Mouse (Mus musculus) liver, embryonic 11.5 days (tissue): ENCODE data around the gene Gpm6a. TPM values are rescaled to one million over a fixed set of nuclear protein-coding genes. Genes with fewer than 3 reads are reported as not detected.

Experiments
- ATAC-seq: fragments of 200-750 bp; cut with Nextera tagmentation; replicated peaks from 2 replicates; pipeline ENCODE4 v1.8.0; 2017; ENCODE audit warnings: moderate number of reproducible peaks, mild to moderate bottlenecking, moderate TSS enrichment, moderate library complexity; ENCODE audit not compliant: low FRiP score
- DNase-seq: peaks from one replicate; pipeline ENCODE4 v3.0.0-alpha.2; 2017; ENCODE audit warnings: low spot score
- H3K27ac ChIP-seq: fragments of 300-500 bp; sonication (generic); 2 replicates; pipeline ENCODE4 v1.5.1; 2014; ENCODE audit warnings: mild to moderate bottlenecking, low read depth, low read length, control low read depth
- H3K27me3 ChIP-seq: fragments of 300-500 bp; sonication (generic); replicated peaks from 2 replicates; pipeline ENCODE4 v1.6.1; 2014; ENCODE audit warnings: low read length, mixed read lengths; ENCODE audit not compliant: control insufficient read depth, insufficient read depth
- H3K36me3 ChIP-seq: fragments of 300-500 bp; sonication (generic); 2 replicates; pipeline ENCODE4 v1.6.1; 2014; ENCODE audit warnings: mild to moderate bottlenecking, low read length, moderate library complexity, mixed read lengths; ENCODE audit not compliant: control insufficient read depth, insufficient read depth
- H3K4me1 ChIP-seq: fragments of 300-500 bp; sonication (generic); replicated peaks from 2 replicates; pipeline ENCODE4 v1.6.1; 2014; ENCODE audit warnings: low read length, mixed read lengths; ENCODE audit not compliant: control insufficient read depth, insufficient read depth
- H3K4me2 ChIP-seq: fragments of 300-500 bp; sonication (generic); 2 replicates; pipeline ENCODE4 v1.6.1; 2014; ENCODE audit warnings: mild to moderate bottlenecking, control low read depth, moderate library complexity
- H3K4me3 ChIP-seq: fragments of 300-500 bp; sonication (generic); 2 replicates; pipeline ENCODE4 v1.5.1; 2014; ENCODE audit warnings: low read depth, low read length, control low read depth
- H3K9ac ChIP-seq: fragments of 300-500 bp; sonication (generic); 2 replicates; pipeline ENCODE4 v1.6.1; 2014; ENCODE audit warnings: low read depth, low read length, control low read depth
- H3K9me3 ChIP-seq: fragments of 300-500 bp; sonication (generic); 2 replicates; pipeline ENCODE4 v1.6.1; 2016; ENCODE audit warnings: low read length, inconsistent platforms, mixed read lengths; ENCODE audit not compliant: control insufficient read depth
- WGBS: fragments of 180-500 bp; shearing (Covaris S2); extraction: QIAGEN DNeasy Blood & Tissue Kit; methylation state at CpG from one replicate; pipeline ENCODE4 v1.1.7; 2014; 5-methylcytosine and 5-hydroxymethylcytosine counted together
- polyA plus RNA-seq: library from polyadenylated mRNA; unstranded; fragments of >200 nt; fragmentation: Nextera tagmentation; extraction: Ambion mirVana; gene quantifications from 2 replicates; pipeline ENCODE4 v1.2.1, GENCODE M21; 2014

Gene Gpm6a
- polyA plus RNA-seq, 1 experiment from 2014 or later = 5.3 TPM

GRCm38 (mm10) chr8:55102195-55102594 lies 147.6 kb downstream of the Gpm6a start:
- Histone ChIP-seq H3K4me3 (no peak overlapping the region), H3K9me3 (no peaks in the 10 kb centered on the region), H3K4me2 (no peak overlapping the region), H3K27ac (no peak overlapping the region), H3K4me1 (no peaks in the 10 kb centered on the region), H3K9ac (no peak overlapping the region), H3K27me3 (no peaks in the 10 kb centered on the region), H3K36me3 (no peaks in the 10 kb centered on the region)
- DNase-seq = no peak
- no peak for ATAC-seq

- Histone ChIP-seq H3K27ac (no peak overlapping the region), H3K9ac (no peak overlapping the region), H3K4me2 (no peak overlapping the region), H3K36me3 (no peaks in the 10 kb centered on the region), H3K9me3 (no peaks in the 10 kb centered on the region), H3K27me3 (no peaks in the 10 kb centered on the region), H3K4me3 (no peak overlapping the region), H3K4me1 (no peaks in the 10 kb centered on the region)
- ATAC-seq = no peak
- WGBS = 73% methylated on average over 2 of the region's 2 CpGs
- no peak for DNase-seq
Measured at GRCm38 (mm10) chr8:55103065-55103464, 148.4 kb downstream of the Gpm6a start.

- no peaks in the 10 kb centered on the region for H3K4me1 ChIP-seq
- WGBS = 53% methylated on average over 3 of the region's 3 CpGs
- no peak for DNase-seq
- no peaks in the 10 kb centered on the region for H3K27me3 ChIP-seq
- no peak overlapping the region for H3K4me3 ChIP-seq
- H3K36me3 ChIP-seq = no peaks in the 10 kb centered on the region
- no peaks in the 10 kb centered on the region for H3K9me3 ChIP-seq
- ATAC-seq = no peak
- no peak overlapping the region for H3K9ac ChIP-seq
- H3K4me2 ChIP-seq = no peak overlapping the region
- no peak overlapping the region for H3K27ac ChIP-seq
Measured at GRCm38 (mm10) chr8:55103891-55104481, 149.3 kb downstream of the Gpm6a start.

Other genes with a start within 250 kb of the Gpm6a start
- 0.19 and 0.86 TPM in 2 replicates for gene Wdr17, start 67.7 kb upstream of the Gpm6a start, polyA plus RNA-seq